ENCODE assay signal across 11 mouse cellular contexts in the genomic region with DNA sequence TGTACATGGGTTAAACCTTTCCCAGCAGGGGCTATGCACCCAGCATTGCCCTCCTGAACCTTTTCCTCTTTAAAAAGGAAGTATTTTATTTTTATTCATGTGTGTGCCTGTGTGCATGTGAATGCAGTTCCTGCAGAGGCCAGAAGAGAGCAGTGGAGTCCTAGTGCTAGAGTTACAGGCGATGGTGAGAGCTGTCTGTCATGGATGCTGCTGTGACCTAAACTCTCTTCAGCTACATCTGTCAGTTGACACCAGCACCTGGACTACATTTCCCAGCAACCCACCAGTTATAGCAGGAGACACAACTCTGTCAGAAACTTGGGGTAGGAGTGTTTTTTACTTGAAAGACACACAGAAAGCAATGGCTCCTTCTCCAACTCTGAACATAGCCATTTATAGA. TPM values are rescaled to one million over a fixed set of nuclear protein-coding genes. Genes with fewer than 3 reads are reported as not detected.
DNase-seq lines count a peak whose midpoint lies in the region; ATAC-seq and TF ChIP-seq lines count a peak whose summit lies in the region.
"Had no signal": no experiment of that assay in that cellular context is flagged by ENCODE, and none has a peak within 500 bp of the region (broad histone marks: within the 10 kb centered on the region; RNA-seq: fewer than 3 reads in every experiment).

No protein-coding gene starts in this region.

- no peak overlapping the region for H3K27ac ChIP-seq in kidney, adult 2 months (ENCODE audit: insufficient read depth, low read depth, low read length)
- H3K27ac ChIP-seq in kidney, embryonic 14.5 days (ENCODE audit: low read depth, low read length): no peak overlapping the region
- H3K27ac ChIP-seq: hindbrain, embryonic 14.5 days had no signal

- no peak for ATAC-seq in kidney, embryonic 14.5 days (ENCODE audit: low FRiP score, low TSS enrichment)
- ATAC-seq in megakaryocyte, adult 5-6 weeks (ENCODE audit: poor library complexity, severe bottlenecking): peak; percentile 58
- ATAC-seq: forebrain, embryonic 16.5 days had no signal

- H3K4me1 ChIP-seq in kidney, adult 2 months (ENCODE audit: control insufficient read depth, insufficient read depth, low read length): no peaks in the 10 kb centered on the region
- H3K4me1 ChIP-seq in kidney, embryonic 14.5 days (ENCODE audit: control insufficient read depth, insufficient read depth, low read length): no peaks in the 10 kb centered on the region

- no peak for TF ChIP-seq POLR2A in kidney, adult 2 months (IDR thresholded peaks at IDR 0.05; ENCODE audit: low read depth, low read length)

- H3K4me2 ChIP-seq in kidney, embryonic 14.5 days (replicated peaks; ENCODE audit: low read depth, low read length): no peak overlapping the region
- H3K4me2 ChIP-seq: hindbrain, embryonic 14.5 days had no signal

- H3K36me3 ChIP-seq in kidney, adult 2 months (ENCODE audit: control insufficient read depth, insufficient read depth, low read length): no peaks in the 10 kb centered on the region
- peaks cover 49% of the 10 kb centered on the region for H3K36me3 ChIP-seq in kidney, embryonic 14.5 days (ENCODE audit: control insufficient read depth, insufficient read depth, low read length)

- 65% methylated on average over 1 of the region's 1 CpGs for WGBS in kidney, adult 2 months
- 50% methylated on average over 1 of the region's 1 CpGs for WGBS in kidney, embryonic 14.5 days

- H3K9me3 ChIP-seq in kidney, embryonic 14.5 days (ENCODE audit: control insufficient read depth, low read length): no peaks in the 10 kb centered on the region

- DNase-seq in kidney, adult 2 months: no peak
- DNase-seq in CD4-positive helper T cell, adult 2 months (ENCODE audit: low read depth, low spot score): peak; percentile 18
- peak; percentile 47 for DNase-seq in R1 (ENCODE audit: low read depth, low spot score)
- DNase-seq in testis, postnatal 10 days (ENCODE audit: low spot score): no peak
- DNase-seq in urinary bladder, postnatal 4 days (ENCODE audit: low spot score in 2 of 2): no peak
- DNase-seq in layer of hippocampus, adult 9-10 months (ENCODE audit: low spot score): no peak

- no peak overlapping the region for H3K4me3 ChIP-seq in kidney, adult 2 months (ENCODE audit: insufficient read depth, low read depth, low read length)
- no peak overlapping the region for H3K4me3 ChIP-seq in kidney, embryonic 14.5 days (ENCODE audit: low read length)

- H3K9ac ChIP-seq in kidney, embryonic 14.5 days (ENCODE audit: low read depth, low read length): no peak overlapping the region
- H3K9ac ChIP-seq: hindbrain, embryonic 14.5 days had no signal

- peak; percentile 62 for TF ChIP-seq CTCF in kidney, adult 2 months (conservative IDR thresholded peaks at IDR 0.05; ENCODE audit: insufficient read depth, insufficient read length, low read depth, low read length)

- no peaks in the 10 kb centered on the region for H3K27me3 ChIP-seq in kidney, adult 2 months (replicated peaks; ENCODE audit: control insufficient read depth, insufficient read depth, low read length)
- no peaks in the 10 kb centered on the region for H3K27me3 ChIP-seq in kidney, embryonic 14.5 days (ENCODE audit: control insufficient read depth, insufficient read depth, low read length)

RNA-seq across cellular contexts. Expression of a gene that starts 13.7 kb away (rescaled TPM):
- 31.3 and 33.4 TPM in 2 replicates for polyA plus RNA-seq in kidney, adult 2 months (2012; rRNA removed)
- 5.2 and 9.6 TPM in 2 replicates for polyA plus RNA-seq in kidney, embryonic 14.5 days (2014; fragmentation: Nextera tagmentation; extraction: Ambion mirVana)
- total RNA-seq in megakaryocyte, adult 5-6 weeks (2015): 3.9 and 4.4 TPM in 2 replicates
- 7.5 and 11.7 TPM in 2 replicates for total RNA-seq in megakaryocyte, adult 5-6 weeks (2017)

RNA-seq across cellular contexts. Expression of a gene that starts 14.0 kb away (rescaled TPM):
- 51.7 and 81.9 TPM in 2 replicates for polyA plus RNA-seq in kidney, adult 2 months (2012; rRNA removed)
- 25.5 and 42.5 TPM in 2 replicates for polyA plus RNA-seq in kidney, embryonic 14.5 days (2014; fragmentation: Nextera tagmentation; extraction: Ambion mirVana)
- 11.4 and 13.1 TPM in 2 replicates for total RNA-seq in megakaryocyte, adult 5-6 weeks (2015)
- 3.0 and 6.1 TPM in 2 replicates for total RNA-seq in megakaryocyte, adult 5-6 weeks (2017)

RNA-seq across cellular contexts. Expression of a gene that starts 24.6 kb away (rescaled TPM):
- 2.3 and 2.8 TPM in 2 replicates for polyA plus RNA-seq in kidney, adult 2 months (2012; rRNA removed)
- polyA plus RNA-seq in kidney, embryonic 14.5 days (2014; fragmentation: Nextera tagmentation; extraction: Ambion mirVana): 0.86 and 1.8 TPM in 2 replicates
- 0.05 TPM in 1 of 2 replicates, not detected in the other for total RNA-seq in megakaryocyte, adult 5-6 weeks (2015)
- total RNA-seq in megakaryocyte, adult 5-6 weeks (2017): not detected in 2 replicates

RNA-seq across cellular contexts. Expression of a gene that starts 42.1 kb away (rescaled TPM):
- polyA plus RNA-seq in kidney, adult 2 months (2012; rRNA removed): 0.33 and 1.1 TPM in 2 replicates
- polyA plus RNA-seq in kidney, embryonic 14.5 days (2014; fragmentation: Nextera tagmentation; extraction: Ambion mirVana): not detected in 2 replicates
- not detected in 2 replicates for total RNA-seq in megakaryocyte, adult 5-6 weeks (2015)
- total RNA-seq in megakaryocyte, adult 5-6 weeks (2017): not detected in 2 replicates
- polyA plus RNA-seq: forebrain, embryonic 16.5 days; hindbrain, embryonic 14.5 days; limb, embryonic 14.5 days had no signal

RNA-seq across cellular contexts. Expression of a gene that starts 52.1 kb away (rescaled TPM):
- polyA plus RNA-seq in kidney, adult 2 months (2012; rRNA removed): 75.0 and 77.1 TPM in 2 replicates
- 18.7 and 30.7 TPM in 2 replicates for polyA plus RNA-seq in kidney, embryonic 14.5 days (2014; fragmentation: Nextera tagmentation; extraction: Ambion mirVana)
- total RNA-seq in megakaryocyte, adult 5-6 weeks (2015): 1.5 and 3.5 TPM in 2 replicates
- 1.5 and 8.3 TPM in 2 replicates for total RNA-seq in megakaryocyte, adult 5-6 weeks (2017)

Comparison
In these comparisons a context has a peak if more than half of its experiments do, and no peak if none do; other contexts are left out.
1. DNase-seq: peak in CD4-positive helper T cell, adult 2 months (single experiment) and R1 (single experiment); none in kidney, adult 2 months (single experiment), testis, postnatal 10 days (single experiment), urinary bladder, postnatal 4 days (0 of 2) and layer of hippocampus, adult 9-10 months (single experiment).